Mouse (Mus musculus) Muller cell, postnatal 12 days (primary cell): ENCODE data around the gene Ins1.

ENCODE experiments used
- DNase-seq: peaks from one replicate; pipeline ENCODE4 v3.0.0-alpha.2; 2015; ENCODE audit errors: inconsistent ontology term

Ins1 gene

GRCm38 (mm10) chr19:52263997-52264396, at the start of gene Ins1:
Ins1 (plus strand) TSS chr19:52264297.
- DNase-seq = no peak
